Mouse (Mus musculus) C2C12 (cell line): Measurements from ENCODE around the gene 4933424G06Rik.

ENCODE experiments used
- CEBPB ChIP-seq: IDR thresholded peaks from one replicate; pipeline ENCODE4 v1.6.1; 2011; ENCODE audit warnings: low read depth, mild to moderate bottlenecking, control low read depth, moderate library complexity
- CTCF ChIP-seq: IDR thresholded peaks from one replicate; pipeline ENCODE4 v1.5.1; 2011; ENCODE audit not compliant: control insufficient read depth, insufficient read depth, insufficient read length
- MAX ChIP-seq: IDR thresholded peaks from one replicate; pipeline ENCODE4 v1.6.1; 2011; ENCODE audit warnings: mild to moderate bottlenecking, control low read depth
- MYOG ChIP-seq: IDR thresholded peaks from one replicate; pipeline ENCODE4 v1.6.1; 2011; ENCODE audit not compliant: control insufficient read depth, insufficient read length; ENCODE audit errors: extremely low read depth
- USF1 ChIP-seq: IDR thresholded peaks from one replicate; pipeline ENCODE4 v1.6.1; 2011; ENCODE audit warnings: low read depth, mild to moderate bottlenecking, control low read depth, moderate library complexity

DNA sequence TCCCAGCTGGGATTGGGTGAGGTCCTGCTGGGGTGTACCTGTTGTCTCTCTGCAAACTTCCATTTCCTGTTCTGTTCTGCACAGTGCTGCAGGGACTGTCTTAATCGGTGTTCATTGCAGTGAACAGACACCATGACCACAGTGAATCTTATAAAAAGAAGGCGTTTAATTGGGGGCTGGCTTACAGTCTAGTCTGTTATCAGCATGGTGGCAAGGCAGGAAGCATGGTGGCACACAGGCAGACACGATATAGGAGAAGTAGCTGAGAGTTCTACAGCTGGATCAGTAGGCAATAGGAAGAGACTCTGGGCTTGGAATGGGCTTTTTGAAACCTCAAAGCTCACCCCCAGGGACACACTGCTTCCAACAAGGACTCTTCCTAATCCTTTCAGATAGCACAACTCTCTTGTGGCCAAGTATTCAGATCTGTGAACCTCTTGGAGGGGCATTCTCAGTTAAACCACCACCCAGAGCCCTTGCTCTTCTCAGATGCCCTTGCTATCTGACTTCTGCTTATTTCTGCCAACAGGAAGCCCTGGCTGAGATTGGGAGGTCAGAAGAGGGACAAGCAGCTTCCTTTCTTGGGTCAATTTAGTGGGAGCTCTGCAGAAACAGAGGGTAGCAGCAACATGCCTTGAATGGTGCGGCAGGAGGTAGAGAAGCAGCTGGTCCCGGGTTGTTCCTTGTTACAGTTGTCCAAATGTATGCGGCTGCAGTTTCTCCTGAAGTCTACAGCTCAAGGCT is 44.2 kb downstream of the 4933424G06Rik start:
- TF ChIP-seq CTCF (no peak), CEBPB (no peak), USF1 (no peak), MYOG (no peak), MAX (no peak)
